8 mouse cellular contexts compared by ENCODE assay signal in the genomic region with DNA sequence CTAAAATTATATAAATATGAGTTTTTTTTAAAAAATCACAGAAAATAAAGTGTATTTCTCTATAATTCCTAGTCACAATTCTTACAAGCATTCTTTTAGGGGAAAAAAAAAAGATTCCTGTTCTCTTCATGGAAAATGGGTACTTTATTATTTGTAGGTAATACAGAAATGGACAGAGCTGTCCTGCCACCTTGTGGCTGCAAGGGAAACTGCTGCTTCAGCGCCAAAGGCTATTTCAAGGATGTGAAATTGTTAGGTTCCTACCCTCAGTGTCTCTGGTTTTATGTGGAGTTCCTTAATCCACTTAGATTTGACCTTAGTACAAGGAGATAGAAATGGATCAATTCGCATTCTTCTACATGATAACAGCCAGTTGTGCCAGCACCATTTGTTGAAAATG. TPM values are rescaled to one million over a fixed set of nuclear protein-coding genes. Genes with fewer than 3 reads are reported as not detected.
DNase-seq lines count a peak whose midpoint lies in the region; ATAC-seq and TF ChIP-seq lines count a peak whose summit lies in the region.
"Not testable (repeated sequence)": the region's sequence is repeated elsewhere in the genome, so short reads cannot be mapped to it uniquely, and the experiment has no call there.

No protein-coding gene starts in this region.

- not testable (repeated sequence) for H3K27ac ChIP-seq in forebrain, postnatal 0 days (ENCODE audit: low read depth, low read length); hindbrain, postnatal 0 days; small intestine, adult 2 months (ENCODE audit: insufficient read depth, low read depth, low read length)

- peak; percentile 87 for TF ChIP-seq CTCF in forebrain, postnatal 0 days (IDR thresholded peaks at IDR 0.05; ENCODE audit: low read depth)
- TF ChIP-seq CTCF in hindbrain, postnatal 0 days (IDR thresholded peaks at IDR 0.05; ENCODE audit: low read depth): peak; percentile 87
- peak; percentile 76; the same call in 1 of the 2 replicates for TF ChIP-seq CTCF in small intestine, adult 2 months (IDR thresholded peaks at IDR 0.05; ENCODE audit: extremely low read depth, insufficient read length, insufficient replicate concordance, low read depth, low read length)

- H3K4me1 ChIP-seq in forebrain, postnatal 0 days (ENCODE audit: insufficient read depth); hindbrain, postnatal 0 days (ENCODE audit: insufficient read depth, low read length); small intestine, adult 2 months (ENCODE audit: control insufficient read depth, insufficient read depth, insufficient read length, low read length): not testable (repeated sequence)

- peak; percentile 66 for DNase-seq in 416B (ENCODE audit: low read depth)
- peak; percentile 81 for DNase-seq in cerebellum, adult 9-10 months
- peak; percentile 84 for DNase-seq in forebrain, postnatal 0 days
- peak; percentile 79 for DNase-seq in hindbrain, postnatal 0 days (ENCODE audit: low spot score)
- peak; percentile 34 to 47 for DNase-seq in left cerebral cortex, postnatal 10 days (ENCODE audit: extremely low spot score in 1 of 2, low spot score in 2 of 2)
- DNase-seq in mesoderm, embryonic 11.5 days (ENCODE audit: low read depth, low spot score): peak; percentile 66

- intact Hi-C loops in left cerebral cortex, postnatal 10 days (cut with DNase I): loop anchor here (10.0 kb wide), 2 partner anchors 340 to 520 kb away; no protein-coding TSS in a partner anchor

- H3K36me3 ChIP-seq in forebrain, postnatal 0 days (ENCODE audit: insufficient read depth); hindbrain, postnatal 0 days (ENCODE audit: insufficient read depth, low read length); small intestine, adult 2 months (ENCODE audit: control insufficient read depth, insufficient read depth, low read length): not testable (repeated sequence)

- not testable (repeated sequence) for H3K9me3 ChIP-seq in forebrain, postnatal 0 days (ENCODE audit: low read length); hindbrain, postnatal 0 days (ENCODE audit: low read length)

- H3K4me3 ChIP-seq in forebrain, postnatal 0 days (ENCODE audit: low read depth, low read length); hindbrain, postnatal 0 days (ENCODE audit: low read length); small intestine, adult 2 months (ENCODE audit: low read depth, low read length): not testable (repeated sequence)

- H3K9ac ChIP-seq in forebrain, postnatal 0 days; hindbrain, postnatal 0 days (replicated peaks; ENCODE audit: low read length): not testable (repeated sequence)

- not testable (repeated sequence) for H3K27me3 ChIP-seq in forebrain, postnatal 0 days (ENCODE audit: insufficient read depth, low read length); hindbrain, postnatal 0 days (ENCODE audit: insufficient read depth, low read length); small intestine, adult 2 months (ENCODE audit: control insufficient read depth, insufficient read depth, low read length)

- ATAC-seq in activated CD4-positive, CD25-positive, alpha-beta regulatory T cell, adult 4 months: peak; percentile 82
- ATAC-seq in forebrain, postnatal 0 days; hindbrain, postnatal 0 days: not testable (repeated sequence)

- not testable (repeated sequence) for TF ChIP-seq POLR2A in small intestine, adult 2 months (IDR thresholded peaks at IDR 0.05; ENCODE audit: low read depth, low read length)

- WGBS in forebrain, postnatal 0 days: 0% methylated on average over 2 of the region's 2 CpGs
- WGBS in hindbrain, postnatal 0 days: 8% methylated on average over 2 of the region's 2 CpGs
- WGBS in small intestine, adult 2 months: 3% methylated on average over 2 of the region's 2 CpGs

- not testable (repeated sequence) for H3K4me2 ChIP-seq in forebrain, postnatal 0 days (ENCODE audit: low read depth); hindbrain, postnatal 0 days (ENCODE audit: low read depth, low read length)

RNA-seq across cellular contexts. Expression of gene Setmar, which starts 9.8 kb away (rescaled TPM):
- 1 to 10 TPM; 2.3 to 2.4 TPM for polyA plus RNA-seq in activated CD4-positive, CD25-positive, alpha-beta regulatory T cell, adult 4 months (2017; shearing (Covaris generic))
- total RNA-seq in forebrain, postnatal 0 days (2014; rRNA removed): 3.8 and 6.9 TPM in 2 replicates
- polyA plus RNA-seq in forebrain, postnatal 0 days (2015; fragmentation: Nextera tagmentation; extraction: Ambion mirVana): 2.4 and 3.3 TPM in 2 replicates
- total RNA-seq in hindbrain, postnatal 0 days (2014; rRNA removed): 2.0 TPM in 2 replicates
- 1.8 and 2.6 TPM in 2 replicates for polyA plus RNA-seq in hindbrain, postnatal 0 days (2015; fragmentation: Nextera tagmentation; extraction: Ambion mirVana)
- total RNA-seq in left cerebral cortex, postnatal 10 days (2021): 1 to 10 TPM; 6.8 to 7.0 TPM
- 0.66 and 0.98 TPM in 2 replicates for polyA plus RNA-seq in small intestine, adult 2 months (2012; rRNA removed)
